Mouse (Mus musculus) small intestine, adult 2 months (tissue): ENCODE data around the gene Ccdc155.

Experiments used
- CTCF ChIP-seq: fragments of 200-500 bp; IDR thresholded peaks from 2 replicates; pipeline ENCODE4 v1.5.1; 2012; ENCODE audit warnings: low read depth, mild to moderate bottlenecking, control low read depth, inconsistent platforms, low read length, moderate library complexity, mixed read lengths; ENCODE audit not compliant: insufficient replicate concordance, insufficient read length; ENCODE audit errors: extremely low read depth
- POLR2A ChIP-seq: fragments of 200-500 bp; IDR thresholded peaks from 2 replicates; pipeline ENCODE4 v1.6.1; 2012; ENCODE audit warnings: low read depth, mild to moderate bottlenecking, control low read depth, inconsistent platforms, low read length, moderate library complexity

GRCm38 (mm10) chr7:45181540-45181939, 23.2 kb downstream of the Ccdc155 start:
- no peak for TF ChIP-seq POLR2A
- TF ChIP-seq CTCF = no peak
